Mouse (Mus musculus) forebrain, embryonic 10.5 days (tissue): ENCODE measurements around the gene Htra3. TPM values are rescaled to one million over a fixed set of nuclear protein-coding genes. Genes with fewer than 3 reads are reported as not detected.

Experiments
- DNase-seq: peaks from one replicate; pipeline ENCODE4 v3.0.0-alpha.2; 2017; ENCODE audit warnings: low spot score; ENCODE audit errors: extremely low spot score
- H3K27ac ChIP-seq: fragments of 300-500 bp; sonication (generic); 2 replicates; pipeline ENCODE4 v1.5.1; 2016; ENCODE audit warnings: mild to moderate bottlenecking
- H3K27me3 ChIP-seq: fragments of 300-500 bp; sonication (generic); 2 replicates; pipeline ENCODE4 v1.6.1; 2016; ENCODE audit warnings: mild to moderate bottlenecking; ENCODE audit not compliant: poor library complexity, severe bottlenecking
- H3K36me3 ChIP-seq: fragments of 300-500 bp; sonication (generic); replicated peaks from 2 replicates; pipeline ENCODE4 v1.6.1; 2016; ENCODE audit warnings: mild to moderate bottlenecking, moderate library complexity
- H3K4me1 ChIP-seq: fragments of 300-500 bp; sonication (generic); 2 replicates; pipeline ENCODE4 v1.6.1; 2016
- H3K4me3 ChIP-seq: fragments of 300-500 bp; sonication (generic); 2 replicates; pipeline ENCODE4 v1.5.1; 2016; ENCODE audit warnings: mild to moderate bottlenecking, moderate library complexity
- H3K9me3 ChIP-seq: fragments of 300-500 bp; sonication (generic); 2 replicates; pipeline ENCODE4 v1.6.1; 2016; ENCODE audit warnings: mild to moderate bottlenecking, moderate library complexity
- WGBS: fragments of 180-500 bp; shearing (Covaris S2); methylation state at CpG from one replicate; pipeline ENCODE4 v1.1.7; 2016; 5-methylcytosine and 5-hydroxymethylcytosine counted together
- polyA plus RNA-seq: library from polyadenylated mRNA; unstranded; fragments of >200 nt; fragmentation: Nextera tagmentation; extraction: Ambion mirVana; gene quantifications from 2 replicates; pipeline ENCODE4 v1.2.1, GENCODE M21; 2016

The Htra3 gene
- polyA plus RNA-seq, 1 experiment from 2014 or later, result 3.1 TPM

GRCm38 (mm10) chr5:35621114-35621513, 58.5 kb downstream of the Htra3 start:
- H3K36me3 ChIP-seq, result no peaks in the 10 kb centered on the region
- H3K4me3 ChIP-seq, result no peak overlapping the region
- no peak for DNase-seq
- peaks cover 29% of the 10 kb centered on the region for H3K4me1 ChIP-seq
- WGBS, result 52% methylated on average over 4 of the region's 4 CpGs
- H3K9me3 ChIP-seq, result no peaks in the 10 kb centered on the region
- H3K27me3 ChIP-seq, result no peaks in the 10 kb centered on the region
- H3K27ac ChIP-seq, result peak overlapping the region; percentile 51; the same call in 1 of the 2 replicates

GRCm38 (mm10) chr5:35616943-35617342, 62.6 kb downstream of the Htra3 start:
- H3K27me3 ChIP-seq, result no peaks in the 10 kb centered on the region
- no peak for DNase-seq
- H3K36me3 ChIP-seq, result no peaks in the 10 kb centered on the region
- H3K4me3 ChIP-seq, result no peak overlapping the region
- peak overlapping the region; percentile 21 for H3K27ac ChIP-seq
- WGBS, result 51% methylated on average over 5 of the region's 5 CpGs
- H3K9me3 ChIP-seq, result no peaks in the 10 kb centered on the region
- H3K4me1 ChIP-seq, result peaks cover 29% of the 10 kb centered on the region

GRCm38 (mm10) chr5:35612722-35613121, 66.9 kb downstream of the Htra3 start:
- no peak overlapping the region for H3K4me3 ChIP-seq
- no peaks in the 10 kb centered on the region for H3K36me3 ChIP-seq
- no peak for DNase-seq
- H3K27ac ChIP-seq, result no peak overlapping the region
- no peaks in the 10 kb centered on the region for H3K9me3 ChIP-seq
- H3K4me1 ChIP-seq, result peaks cover 46% of the 10 kb centered on the region
- 91% methylated on average over 8 of the region's 8 CpGs for WGBS
- H3K27me3 ChIP-seq, result peaks cover 4% of the 10 kb centered on the region; the same call in 1 of the 2 replicates

- H3K27me3 ChIP-seq, result peaks cover 4% of the 10 kb centered on the region; the same call in 1 of the 2 replicates
- H3K36me3 ChIP-seq, result no peaks in the 10 kb centered on the region
- H3K9me3 ChIP-seq, result no peaks in the 10 kb centered on the region
- H3K4me1 ChIP-seq, result peaks cover 37% of the 10 kb centered on the region
- WGBS, result 87% methylated on average over 11 of the region's 11 CpGs
- H3K27ac ChIP-seq, result no peak overlapping the region
- H3K4me3 ChIP-seq, result no peak overlapping the region
- no peak for DNase-seq
Measured at GRCm38 (mm10) chr5:35611900-35612299, 67.7 kb downstream of the Htra3 start.

GRCm38 (mm10) chr5:35611170-35611569, 68.4 kb downstream of the Htra3 start:
- WGBS, result 92% methylated on average over 9 of the region's 9 CpGs
- no peaks in the 10 kb centered on the region for H3K36me3 ChIP-seq
- no peak overlapping the region for H3K27ac ChIP-seq
- DNase-seq, result no peak
- H3K27me3 ChIP-seq, result peaks cover 4% of the 10 kb centered on the region; the same call in 1 of the 2 replicates
- no peaks in the 10 kb centered on the region for H3K9me3 ChIP-seq
- no peak overlapping the region for H3K4me3 ChIP-seq
- peaks cover 30% of the 10 kb centered on the region for H3K4me1 ChIP-seq

- no peak for DNase-seq
- Histone ChIP-seq H3K9me3 (no peaks in the 10 kb centered on the region), H3K36me3 (no peaks in the 10 kb centered on the region), H3K4me3 (no peak overlapping the region), H3K27ac (peak overlapping the region; percentile 66), H3K27me3 (peaks cover 4% of the 10 kb centered on the region; the same call in 1 of the 2 replicates), H3K4me1 (peaks cover 29% of the 10 kb centered on the region)
- WGBS, result 92% methylated on average over 7 of the region's 7 CpGs
Measured at GRCm38 (mm10) chr5:35610381-35610780, 69.2 kb downstream of the Htra3 start.

- 83% methylated on average over 2 of the region's 2 CpGs for WGBS
- Histone ChIP-seq H3K9me3 (no peaks in the 10 kb centered on the region), H3K36me3 (no peaks in the 10 kb centered on the region), H3K27me3 (peaks cover 4% of the 10 kb centered on the region; the same call in 1 of the 2 replicates), H3K4me3 (no peak overlapping the region), H3K4me1 (peaks cover 29% of the 10 kb centered on the region), H3K27ac (peak overlapping the region; percentile 66)
- no peak for DNase-seq
Measured at GRCm38 (mm10) chr5:35609971-35610370, 69.6 kb downstream of the Htra3 start.

GRCm38 (mm10) chr5:35609381-35609780, 70.2 kb downstream of the Htra3 start:
- Histone ChIP-seq H3K27ac (peak overlapping the region; percentile 66), H3K9me3 (no peaks in the 10 kb centered on the region), H3K36me3 (no peaks in the 10 kb centered on the region), H3K4me1 (peaks cover 29% of the 10 kb centered on the region), H3K27me3 (peaks cover 4% of the 10 kb centered on the region; the same call in 1 of the 2 replicates), H3K4me3 (peak overlapping the region; percentile 29; the same call in 1 of the 2 replicates)
- WGBS, result 22% methylated on average over 12 of the region's 12 CpGs
- DNase-seq, result peak; percentile 72

GRCm38 (mm10) chr5:35608559-35608958, 71.0 kb downstream of the Htra3 start:
- WGBS, result 91% methylated on average over 5 of the region's 5 CpGs
- peak overlapping the region; percentile 66 for H3K27ac ChIP-seq

GRCm38 (mm10) chr5:35607784-35608183, 71.8 kb downstream of the Htra3 start:
- Histone ChIP-seq H3K36me3 (no peaks in the 10 kb centered on the region), H3K9me3 (no peaks in the 10 kb centered on the region), H3K27ac (peak overlapping the region; percentile 66), H3K4me3 (no peak overlapping the region), H3K4me1 (peaks cover 29% of the 10 kb centered on the region), H3K27me3 (peaks cover 4% of the 10 kb centered on the region; the same call in 1 of the 2 replicates)
- 80% methylated on average over 7 of the region's 7 CpGs for WGBS
- no peak for DNase-seq

More at GRCm38 (mm10) chr5:35608559-35608958, 71.0 kb downstream of the Htra3 start:
- no peaks in the 10 kb centered on the region for H3K36me3 ChIP-seq
- no peak for DNase-seq
- H3K9me3 ChIP-seq, result no peaks in the 10 kb centered on the region
- H3K4me1 ChIP-seq, result peaks cover 29% of the 10 kb centered on the region
- peaks cover 4% of the 10 kb centered on the region; the same call in 1 of the 2 replicates for H3K27me3 ChIP-seq
- H3K4me3 ChIP-seq, result no peak overlapping the region

GRCm38 (mm10) chr5:35606800-35607199, 72.8 kb downstream of the Htra3 start:
- Histone ChIP-seq H3K4me3 (no peak overlapping the region), H3K9me3 (no peaks in the 10 kb centered on the region), H3K27me3 (peaks cover 4% of the 10 kb centered on the region; the same call in 1 of the 2 replicates), H3K36me3 (peaks cover 4% of the 10 kb centered on the region; the same call in 1 of the 2 replicates), H3K4me1 (peaks cover 29% of the 10 kb centered on the region), H3K27ac (no peak overlapping the region)
- DNase-seq, result no peak
- 92% methylated on average over 7 of the region's 7 CpGs for WGBS

- no peak for DNase-seq
- H3K4me3 ChIP-seq, result no peak overlapping the region
- 90% methylated on average over 7 of the region's 7 CpGs for WGBS
Measured at GRCm38 (mm10) chr5:35605355-35605754, 74.2 kb downstream of the Htra3 start.

More at GRCm38 (mm10) chr5:35605355-35605754, 74.2 kb downstream of the Htra3 start:
- peaks cover 13% of the 10 kb centered on the region for H3K36me3 ChIP-seq
- peaks cover 26% of the 10 kb centered on the region for H3K4me1 ChIP-seq
- H3K9me3 ChIP-seq, result no peaks in the 10 kb centered on the region
- H3K27me3 ChIP-seq, result peaks cover 2% of the 10 kb centered on the region; the same call in 1 of the 2 replicates
- no peak overlapping the region for H3K27ac ChIP-seq
